ENCODE assay signal across 9 mouse cellular contexts in genomic region chr17:86271277-86271676, GRCm38 (mm10).
A peak's percentile ranks its signal among the peaks of the same experiment; 100 is the strongest.
DNase-seq lines count a peak whose midpoint lies in the region; ATAC-seq lines count a peak whose summit lies in the region.
"Had no signal": no experiment of that assay in that cellular context is flagged by ENCODE, and none has a peak within 500 bp of the region (broad histone marks: within the 10 kb centered on the region; RNA-seq: fewer than 3 reads in every experiment).

No protein-coding gene starts in this region.

- no peak; the same call in 1 of the 2 replicates for ATAC-seq in kidney, embryonic 15.5 days (replicated peaks; ENCODE audit: low FRiP score)
- peak; percentile 51 for ATAC-seq in intestine, embryonic 15.5 days
- no peak for ATAC-seq in megakaryocyte progenitor cell, adult 5-6 weeks (replicated peaks; ENCODE audit: poor library complexity)

- no peak overlapping the region for H3K27ac ChIP-seq in kidney, embryonic 15.5 days
- no peak overlapping the region for H3K27ac ChIP-seq in intestine, embryonic 15.5 days

- no peak overlapping the region for H3K4me2 ChIP-seq in kidney, embryonic 15.5 days
- H3K4me2 ChIP-seq in intestine, embryonic 15.5 days (replicated peaks): no peak overlapping the region

- peaks cover 53% of the 10 kb centered on the region for H3K4me1 ChIP-seq in kidney, embryonic 15.5 days
- peaks cover 4% of the 10 kb centered on the region for H3K4me1 ChIP-seq in intestine, embryonic 15.5 days (replicated peaks)

- no peaks in the 10 kb centered on the region for H3K36me3 ChIP-seq in kidney, embryonic 15.5 days
- no peaks in the 10 kb centered on the region for H3K36me3 ChIP-seq in intestine, embryonic 15.5 days

- DNase-seq in adrenal gland, postnatal 10 days: peak; percentile 43
- no peak for DNase-seq in adrenal gland, adult 18-20 months (ENCODE audit: low spot score in 2 of 2)
- DNase-seq in kidney, postnatal 10 days: peak; percentile 45
- peak; percentile 72 for DNase-seq in embryo, embryonic 10.5 days (ENCODE audit: low spot score)
- no peak for DNase-seq in testis, postnatal 10 days (ENCODE audit: low spot score)
- DNase-seq: thymus, postnatal 14 days had no signal

- H3K27me3 ChIP-seq in kidney, embryonic 15.5 days: no peaks in the 10 kb centered on the region
- H3K27me3 ChIP-seq in intestine, embryonic 15.5 days (replicated peaks): no peaks in the 10 kb centered on the region

- no peak overlapping the region for H3K9ac ChIP-seq in kidney, embryonic 15.5 days
- no peak overlapping the region for H3K9ac ChIP-seq in intestine, embryonic 15.5 days

- no peak overlapping the region for H3K4me3 ChIP-seq in kidney, embryonic 15.5 days (replicated peaks)
- H3K4me3 ChIP-seq in intestine, embryonic 15.5 days (replicated peaks): no peak overlapping the region

- 18% methylated on average over 4 of the region's 4 CpGs for WGBS in kidney, embryonic 15.5 days
- 34% methylated on average over 4 of the region's 4 CpGs for WGBS in intestine, embryonic 15.5 days

- no peaks in the 10 kb centered on the region for H3K9me3 ChIP-seq in kidney, embryonic 15.5 days (replicated peaks)
- H3K9me3 ChIP-seq in intestine, embryonic 15.5 days: no peaks in the 10 kb centered on the region

Comparison
In these comparisons a context has a peak if more than half of its experiments do, and no peak if none do; other contexts are left out.
1. DNase-seq: peak in adrenal gland, postnatal 10 days (single experiment), kidney, postnatal 10 days (single experiment) and embryo, embryonic 10.5 days (single experiment); none in adrenal gland, adult 18-20 months (0 of 2) and testis, postnatal 10 days (single experiment).